Mouse (Mus musculus) CH12.LX (cell line): ENCODE results near the gene Dhx38. TPM values are rescaled to one million over a fixed set of nuclear protein-coding genes. Genes with fewer than 3 reads are reported as not detected.

Experiments
- DNase-seq: peaks from one replicate; pipeline ENCODE4 v3.0.0-alpha.2; 2013; ENCODE audit errors: extremely low read depth
- H3K27ac ChIP-seq: 2 replicates; pipeline ENCODE4 v1.5.1; 2012; ENCODE audit warnings: low read depth, mild to moderate bottlenecking, control low read depth, moderate library complexity; ENCODE audit not compliant: insufficient read depth
- H3K27me3 ChIP-seq: replicated peaks from 2 replicates; pipeline ENCODE3; 2012; ENCODE audit warnings: inconsistent platforms
- H3K36me3 ChIP-seq, 2 experiments: replicated peaks in 1 of 2; 2 replicates each; pipeline versions ENCODE3 to v1.6.1; 2012; ENCODE audit warnings: inconsistent platforms in 1 of 2, low read length in 1 of 2, mild to moderate bottlenecking in 1 of 2, mixed read lengths in 1 of 2, moderate library complexity in 1 of 2; ENCODE audit not compliant: control insufficient read depth in 1 of 2, insufficient read depth in 1 of 2
- H3K4me1 ChIP-seq, 2 experiments: 2 replicates each; pipeline ENCODE4 v1.6.1; 2012; ENCODE audit warnings: inconsistent platforms in 1 of 2, moderate library complexity in 1 of 2; ENCODE audit not compliant: insufficient read depth in 2 of 2, control insufficient read depth in 1 of 2
- H3K4me2 ChIP-seq: 2 replicates; pipeline ENCODE4 v1.6.1; 2012; ENCODE audit warnings: low read depth, mild to moderate bottlenecking, control low read depth; ENCODE audit not compliant: poor library complexity, insufficient read depth, severe bottlenecking
- H3K4me3 ChIP-seq, 3 experiments: fragments of 150-350 bp in 1 of 3; sonication (generic) in 1 of 3; replicated peaks in 1 of 3; 2 replicates each; pipeline versions ENCODE3 to v1.5.1; 2011 to 2012; ENCODE audit warnings: low read depth in 2 of 3, low read length in 2 of 3, mild to moderate bottlenecking in 2 of 3, moderate library complexity in 2 of 3, control low read depth in 1 of 3, improper control_type of control experiment in 1 of 3, inconsistent platforms in 1 of 3, mixed read lengths in 1 of 3; ENCODE audit not compliant: poor library complexity in 1 of 3
- H3K79me2 ChIP-seq: replicated peaks from 2 replicates; pipeline ENCODE4 v1.6.1; 2012; ENCODE audit warnings: mild to moderate bottlenecking, moderate library complexity; ENCODE audit not compliant: control insufficient read depth, poor library complexity, insufficient read depth, severe bottlenecking; ENCODE audit errors: extremely low read depth
- H3K9ac ChIP-seq: 2 replicates; pipeline ENCODE4 v1.6.1; 2012; ENCODE audit warnings: low read depth, mild to moderate bottlenecking, control low read depth, moderate library complexity; ENCODE audit not compliant: insufficient read depth
- H3K9me3 ChIP-seq: replicated peaks from 2 replicates; pipeline ENCODE3; 2012; ENCODE audit warnings: low read length, inconsistent platforms, mixed read lengths
- BHLHE40 ChIP-seq: IDR thresholded peaks from 2 replicates; pipeline ENCODE4 v1.6.1; 2011; ENCODE audit warnings: mild to moderate bottlenecking, low read depth, low read length, improper control_type of control experiment
- CHD1 ChIP-seq: IDR thresholded peaks from 2 replicates; pipeline ENCODE4 v1.6.1; 2012; ENCODE audit warnings: low read depth, low read length, improper control_type of control experiment, inconsistent platforms
- CHD2 ChIP-seq: IDR thresholded peaks from 2 replicates; pipeline ENCODE4 v1.6.1; 2011; ENCODE audit warnings: low read length, improper control_type of control experiment
- CTCF ChIP-seq, 2 experiments: IDR thresholded peaks in 1 of 2; conservative IDR thresholded peaks in 1 of 2; 2 replicates each; pipeline ENCODE4 v1.5.1; 2011 to 2012; ENCODE audit warnings: low read depth in 2 of 2, low read length in 2 of 2, improper control_type of control experiment in 1 of 2, inconsistent platforms in 1 of 2, mild to moderate bottlenecking in 1 of 2, moderate library complexity in 1 of 2
- E2F4 ChIP-seq: IDR thresholded peaks from 2 replicates; pipeline ENCODE4 v1.6.1; 2011; ENCODE audit warnings: low read depth, low read length, improper control_type of control experiment; ENCODE audit not compliant: insufficient replicate concordance
- ELF1 ChIP-seq: IDR thresholded peaks from 2 replicates; pipeline ENCODE4 v1.6.1; 2014; ENCODE audit warnings: low read depth, mild to moderate bottlenecking, inconsistent platforms, low read length, improper control_type of control experiment
- EP300 ChIP-seq: IDR thresholded peaks from 2 replicates; pipeline ENCODE4 v1.6.1; 2011; ENCODE audit warnings: low read length, improper control_type of control experiment
- ETS1 ChIP-seq: conservative IDR thresholded peaks from 2 replicates; pipeline ENCODE4 v1.6.1; 2012; ENCODE audit warnings: low read depth, mild to moderate bottlenecking, inconsistent platforms, low read length, improper control_type of control experiment, moderate library complexity
- GABPA ChIP-seq: IDR thresholded peaks from 2 replicates; pipeline ENCODE4 v1.6.1; 2012; ENCODE audit warnings: low read depth, low read length, improper control_type of control experiment, inconsistent platforms; ENCODE audit not compliant: insufficient replicate concordance
- HCFC1 ChIP-seq: IDR thresholded peaks from 2 replicates; pipeline ENCODE4 v1.6.1; 2012; ENCODE audit warnings: low read depth, mild to moderate bottlenecking, inconsistent platforms, low read length, improper control_type of control experiment
- IRF4 ChIP-seq: IDR thresholded peaks from 2 replicates; pipeline ENCODE4 v1.6.1; 2014; ENCODE audit warnings: low read depth, mild to moderate bottlenecking, inconsistent platforms, low read length, improper control_type of control experiment
- JUN ChIP-seq: IDR thresholded peaks from 2 replicates; pipeline ENCODE4 v1.6.1; 2011; ENCODE audit warnings: low read depth, mild to moderate bottlenecking, low read length, improper control_type of control experiment, moderate library complexity; ENCODE audit not compliant: insufficient read depth
- JUND ChIP-seq: conservative IDR thresholded peaks from 2 replicates; pipeline ENCODE4 v1.6.1; 2011; ENCODE audit warnings: low read depth, low read length, improper control_type of control experiment
- KAT2A ChIP-seq: IDR thresholded peaks from 2 replicates; pipeline ENCODE4 v1.6.1; 2012; ENCODE audit warnings: low read length, improper control_type of control experiment, inconsistent platforms; ENCODE audit not compliant: insufficient replicate concordance
- MAFK ChIP-seq: IDR thresholded peaks from 2 replicates; pipeline ENCODE4 v1.6.1; 2011; ENCODE audit warnings: low read length, improper control_type of control experiment; ENCODE audit not compliant: insufficient replicate concordance
- MAX ChIP-seq: IDR thresholded peaks from 2 replicates; pipeline ENCODE4 v1.6.1; 2011; ENCODE audit warnings: low read length, improper control_type of control experiment
- MAZ ChIP-seq: IDR thresholded peaks from 2 replicates; pipeline ENCODE4 v1.6.1; 2012; ENCODE audit warnings: low read depth, mild to moderate bottlenecking, inconsistent platforms, low read length, improper control_type of control experiment, moderate library complexity
- MEF2A ChIP-seq: IDR thresholded peaks from 2 replicates; pipeline ENCODE4 v1.6.1; 2014; ENCODE audit warnings: low read depth, mild to moderate bottlenecking, inconsistent platforms, low read length, improper control_type of control experiment, borderline replicate concordance
- MYC ChIP-seq: IDR thresholded peaks from 2 replicates; pipeline ENCODE4 v1.6.1; 2011; ENCODE audit warnings: low read depth, mild to moderate bottlenecking, improper control_type of control experiment, low read length
- NELFE ChIP-seq: IDR thresholded peaks from 2 replicates; pipeline ENCODE4 v1.6.1; 2011; ENCODE audit warnings: low read depth, low read length, improper control_type of control experiment
- NRF1 ChIP-seq: IDR thresholded peaks from 2 replicates; pipeline ENCODE4 v1.6.1; 2014; ENCODE audit warnings: low read depth, mild to moderate bottlenecking, inconsistent platforms, low read length, improper control_type of control experiment, moderate library complexity
- PAX5 ChIP-seq: IDR thresholded peaks from 2 replicates; pipeline ENCODE4 v1.6.1; 2012; ENCODE audit warnings: low read length, inconsistent platforms, mixed read lengths
- POLR2A ChIP-seq: IDR thresholded peaks from 2 replicates; pipeline ENCODE4 v1.6.1; 2011; ENCODE audit warnings: low read depth, mild to moderate bottlenecking, improper control_type of control experiment, low read length
- POLR2AphosphoS2 ChIP-seq: IDR thresholded peaks from 2 replicates; pipeline ENCODE4 v1.6.1; 2011; ENCODE audit warnings: low read depth, low read length, improper control_type of control experiment
- RAD21 ChIP-seq: IDR thresholded peaks from 2 replicates; pipeline ENCODE4 v1.6.1; 2011; ENCODE audit warnings: low read depth, mild to moderate bottlenecking, low read length, improper control_type of control experiment, moderate library complexity
- RCOR1 ChIP-seq: conservative IDR thresholded peaks from 2 replicates; pipeline ENCODE4 v1.6.1; 2012; ENCODE audit warnings: low read depth, mild to moderate bottlenecking, inconsistent platforms, low read length, improper control_type of control experiment
- SIN3A ChIP-seq: IDR thresholded peaks from 2 replicates; pipeline ENCODE4 v1.6.1; 2012; ENCODE audit warnings: low read length, improper control_type of control experiment, inconsistent platforms
- SMC3 ChIP-seq: IDR thresholded peaks from 2 replicates; pipeline ENCODE4 v1.6.1; 2011; ENCODE audit warnings: low read depth, low read length, improper control_type of control experiment
- TBP ChIP-seq: conservative IDR thresholded peaks from 2 replicates; pipeline ENCODE4 v1.6.1; 2011; ENCODE audit warnings: low read depth, low read length, improper control_type of control experiment
- TCF12 ChIP-seq: IDR thresholded peaks from 2 replicates; pipeline ENCODE4 v1.6.1; 2014; ENCODE audit warnings: low read depth, mild to moderate bottlenecking, inconsistent platforms, low read length, improper control_type of control experiment
- UBTF ChIP-seq: IDR thresholded peaks from 2 replicates; pipeline ENCODE4 v1.6.1; 2012; ENCODE audit warnings: low read depth, mild to moderate bottlenecking, inconsistent platforms, low read length, improper control_type of control experiment, moderate library complexity
- USF1 ChIP-seq: IDR thresholded peaks from 2 replicates; pipeline ENCODE4 v1.6.1; 2014; ENCODE audit warnings: low read depth, mild to moderate bottlenecking, inconsistent platforms, low read length, improper control_type of control experiment
- USF2 ChIP-seq: conservative IDR thresholded peaks from 2 replicates; pipeline ENCODE4 v1.6.1; 2011; ENCODE audit warnings: low read depth, low read length, improper control_type of control experiment
- ZC3H11A ChIP-seq: IDR thresholded peaks from 2 replicates; pipeline ENCODE4 v1.6.1; 2012; ENCODE audit warnings: low read depth, mild to moderate bottlenecking, inconsistent platforms, low read length, improper control_type of control experiment
- ZKSCAN1 ChIP-seq: IDR thresholded peaks from 2 replicates; pipeline ENCODE4 v1.6.1; 2012; ENCODE audit warnings: low read depth, inconsistent platforms, low read length, improper control_type of control experiment, borderline replicate concordance
- ZMIZ1 ChIP-seq: IDR thresholded peaks from 2 replicates; pipeline ENCODE4 v1.6.1; 2012; ENCODE audit warnings: low read depth, mild to moderate bottlenecking, inconsistent platforms, low read length, improper control_type of control experiment
- ZNF384 ChIP-seq: IDR thresholded peaks from 2 replicates; pipeline ENCODE4 v1.6.1; 2012; ENCODE audit warnings: low read depth, low read length, improper control_type of control experiment, inconsistent platforms
- dilution Hi-C: fragments of 300-500 bp; cut with MboI; formaldehyde crosslinking; loops from 2 replicates; pipeline ENCODE4 v1.14.3; 2020; ENCODE audit warnings: low sequenced_read_pairs; ENCODE audit not compliant: extremely low pct_unique_long_range_greater_than_20kb, extremely low pct_ligation_motif_present
- in situ Hi-C: fragments of 300-500 bp; cut with MboI; formaldehyde crosslinking; loops from 3 replicates; pipeline ENCODE4 v1.14.3; 2019; ENCODE audit warnings: low sequenced_read_pairs, low pct_ligation_motif_present, low pct_unique_long_range_greater_than_20kb, mixed read lengths
- polyA plus RNA-seq: library from polyadenylated mRNA; unstranded; fragments of >175 nt; gene quantifications from 2 replicates; pipeline ENCODE4 v1.2.1, GENCODE M21; 2012; ENCODE audit warnings: low read depth; ENCODE audit not compliant: insufficient read length
- total RNA-seq, 2 experiments: library from RNA; depleted of rRNA; stranded (reverse); fragments of 300-350 nt in 1 of 2; fragments of >200 nt in 1 of 2; gene quantifications; 2 replicates each; pipeline ENCODE4 v1.2.3; 2012 to 2014

Gene Dhx38
- total RNA-seq (2012; rRNA removed): 41.7 and 49.1 TPM in 2 replicates
- 19.7 and 20.8 TPM in 2 replicates for total RNA-seq (2014; rRNA removed)
- polyA plus RNA-seq: 51.0 and 56.0 TPM in 2 replicates

DNA sequence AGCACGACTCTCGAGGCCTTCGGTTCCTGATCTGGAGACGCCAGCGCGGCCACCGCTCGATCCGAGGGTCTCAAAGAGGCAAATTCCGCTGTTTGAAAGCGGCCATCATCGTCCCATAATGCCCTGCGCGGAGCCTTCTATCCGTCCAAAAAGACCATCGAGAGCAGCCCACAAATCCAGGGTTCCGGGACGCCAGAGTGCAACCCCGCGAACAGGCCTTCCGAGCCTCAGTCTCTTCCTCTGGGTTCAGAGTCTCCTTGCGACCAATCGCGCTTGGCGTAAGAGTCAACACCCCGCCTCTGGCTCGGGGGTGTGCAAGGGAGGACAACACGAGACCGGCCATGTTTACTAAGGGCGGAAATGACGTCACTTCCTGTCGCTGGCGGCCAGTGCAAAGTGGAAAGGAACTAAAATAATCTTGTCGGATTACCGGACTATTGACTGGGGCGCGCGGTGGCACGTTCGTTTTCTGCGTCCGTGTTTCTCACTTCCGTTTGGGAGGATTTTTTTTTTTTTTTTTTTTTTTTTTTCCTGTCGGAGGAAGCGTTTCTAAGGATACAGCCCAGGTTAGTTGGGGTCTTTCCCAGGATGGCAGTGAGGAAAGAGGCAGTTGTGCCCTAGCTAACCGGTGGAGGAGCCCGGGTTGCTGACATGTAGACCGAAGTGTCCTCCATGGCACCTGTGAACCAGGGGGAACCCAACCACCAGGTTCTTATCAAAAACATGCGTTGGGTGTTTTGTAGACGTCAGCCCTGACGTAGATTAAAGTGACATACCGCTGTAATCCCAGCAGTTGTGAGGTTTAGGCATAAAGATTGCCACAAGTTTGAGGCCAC, at the start of gene Dhx38, which contains the start of gene Txnl4b:
Gene Dhx38 (minus strand): TSS at position 364 of the 836 bp plus-strand sequence.
Gene Txnl4b (plus strand): TSS at position 395 of the 836 bp plus-strand sequence.
- Histone ChIP-seq H3K79me2 (peaks cover 39% of the 10 kb centered on the region), H3K9ac (peak within 1 kb of the TSS; percentile 99), H3K4me1 (peaks cover 3 to 30% of the 10 kb centered on the region in 2 experiments; a peak in 2 of 4 replicates), H3K4me3 (peak within 1 kb of the TSS; percentile 75 to 100 (median 93)), H3K27ac (peak within 1 kb of the TSS; percentile 89), H3K27me3 (no peaks in the 10 kb centered on the region), H3K36me3 (peaks cover 36 to 48% of the 10 kb centered on the region in 2 experiments), H3K4me2 (peak within 1 kb of the TSS; percentile 94), H3K9me3 (no peaks in the 10 kb centered on the region)
- DNase-seq: peak; percentile 100
- in situ Hi-C loops (no loop called here), dilution Hi-C loops (no loop called here)
- no peak for TF ChIP-seq ZC3H11A
- no peak for TF ChIP-seq USF2
- no peak; the same call in 1 of the 2 replicates for TF ChIP-seq ZMIZ1
- peak; percentile 71; the same call in 1 of the 2 replicates for TF ChIP-seq IRF4
- peak; percentile 75 for TF ChIP-seq BHLHE40
- TF ChIP-seq GABPA: peak; percentile 45; the same call in 1 of the 2 replicates
- TF ChIP-seq E2F4: no peak; the same call in 1 of the 2 replicates
- TF ChIP-seq MAFK: no peak
- no peak for TF ChIP-seq RAD21
- no peak for TF ChIP-seq USF1
- no peak for TF ChIP-seq SMC3
- peak; percentile 97 for TF ChIP-seq HCFC1
- peak; percentile 94 for TF ChIP-seq JUN
- peak; percentile 74; the same call in 1 of the 2 replicates for TF ChIP-seq MYC
- TF ChIP-seq CTCF (conservative IDR thresholded peaks at IDR 0.05 in 1 of 2, IDR thresholded peaks at IDR 0.05 in 1 of 2; ENCODE audit: low read depth in 2 of 2, low read length in 2 of 2): no peak
- peak; percentile 83 for TF ChIP-seq MAX
- TF ChIP-seq TCF12: peak; percentile 67; the same call in 1 of the 2 replicates
- peak; percentile 51; the same call in 1 of the 2 replicates for TF ChIP-seq TBP
- no peak for TF ChIP-seq POLR2AphosphoS2
- TF ChIP-seq NRF1: peak; percentile 79
- peak; percentile 34; the same call in 1 of the 2 replicates for TF ChIP-seq ZKSCAN1
- TF ChIP-seq EP300: no peak; the same call in 1 of the 2 replicates
- peak; percentile 54; the same call in 1 of the 2 replicates for TF ChIP-seq MAZ
- no peak for TF ChIP-seq PAX5
- TF ChIP-seq ZNF384: peak; percentile 100
- TF ChIP-seq NELFE: peak; percentile 45
- TF ChIP-seq POLR2A: peak; percentile 75
- TF ChIP-seq ELF1: peak; percentile 96
- no peak for TF ChIP-seq CHD1
- TF ChIP-seq UBTF: peak; percentile 79; the same call in 1 of the 2 replicates
- peak; percentile 52 for TF ChIP-seq ETS1
- TF ChIP-seq CHD2: peak; percentile 45; the same call in 1 of the 2 replicates
- peak; percentile 96 for TF ChIP-seq JUND
- TF ChIP-seq KAT2A: peak; percentile 93; the same call in 1 of the 2 replicates
- TF ChIP-seq RCOR1: no peak; the same call in none of the 2 replicates
- TF ChIP-seq MEF2A: peak; percentile 90
- peak; percentile 98 for TF ChIP-seq SIN3A
